Mouse (Mus musculus): ENCODE measurements around the gene Lypd5.

GRCm38 (mm10) chr7:24338241-24338640 is 10.8 kb upstream of the Lypd5 start:
- no peak for TF ChIP-seq GATA1 (IDR thresholded peaks at IDR 0.05; ENCODE audit: borderline replicate concordance, low read length)
- no peak for TF ChIP-seq FLI1 (IDR thresholded peaks at IDR 0.05; ENCODE audit: low read length)
